Mouse (Mus musculus) CD4-positive helper T cell, adult 2 months (primary cell): ENCODE measurements at regions not wholly inside any gene's neighbourhood (a gene's known extent, or its start where the extent isn't known, plus 50 kb on each side); places are given as distances from the start of the nearest gene placed in this dataset.

ENCODE experiments used
- DNase-seq: peaks from one replicate; pipeline ENCODE4 v3.0.0-alpha.2; 2012; ENCODE audit warnings: low read depth, missing footprints, low spot score

GRCm38 (mm10) chr13:16100253-16100652 lies 88.6 kb downstream of the Inhba start:
- DNase-seq, result no peak

GRCm38 (mm10) chr13:16114837-16115236 lies 103.2 kb downstream of the Inhba start:
- DNase-seq, result no peak

GRCm38 (mm10) chr13:16146686-16147085 lies 135.0 kb downstream of the Inhba start:
- DNase-seq, result no peak

GRCm38 (mm10) chr13:16154926-16155325 lies 143.3 kb downstream of the Inhba start:
- DNase-seq, result no peak

- no peak for DNase-seq
These were observed 153.7 kb downstream of the Inhba start for GRCm38 (mm10) chr13:16165204-16165894.

- DNase-seq, result no peak
These were observed 185.0 kb downstream of the Inhba start for GRCm38 (mm10) chr13:16196692-16197091.

- DNase-seq, result no peak
These were observed 188.4 kb downstream of the Inhba start for GRCm38 (mm10) chr13:16200046-16200445.

GRCm38 (mm10) chr13:16203147-16203546 lies 191.5 kb downstream of the Inhba start:
- DNase-seq, result no peak

GRCm38 (mm10) chr13:16204097-16204496 lies 192.4 kb downstream of the Inhba start:
- no peak for DNase-seq

GRCm38 (mm10) chr13:16211482-16211881 lies 199.8 kb downstream of the Inhba start:
- DNase-seq, result no peak

GRCm38 (mm10) chr13:16219877-16220276 lies 208.2 kb downstream of the Inhba start:
- no peak for DNase-seq

- no peak for DNase-seq
These were observed 211.4 kb downstream of the Inhba start for GRCm38 (mm10) chr13:16222942-16223600.

GRCm38 (mm10) chr13:16261145-16261544 lies 249.5 kb downstream of the Inhba start:
- DNase-seq, result no peak

GRCm38 (mm10) chr13:16279974-16280373 lies 268.3 kb downstream of the Inhba start:
- no peak for DNase-seq

- DNase-seq, result no peak
These were observed 269.1 kb downstream of the Inhba start for GRCm38 (mm10) chr13:16280742-16281141.

- no peak for DNase-seq
These were observed 270.1 kb downstream of the Inhba start for GRCm38 (mm10) chr13:16281777-16282176.

- no peak for DNase-seq
These were observed 270.6 kb downstream of the Inhba start for GRCm38 (mm10) chr13:16282230-16282629.

- DNase-seq, result no peak
These were observed 271.7 kb downstream of the Inhba start for GRCm38 (mm10) chr13:16283336-16283735.

GRCm38 (mm10) chr13:16289633-16290032 lies 278.0 kb downstream of the Inhba start:
- no peak for DNase-seq

- DNase-seq, result no peak
These were observed 279.1 kb downstream of the Inhba start for GRCm38 (mm10) chr13:16290784-16291183.

GRCm38 (mm10) chr13:16291661-16292291 lies 280.1 kb downstream of the Inhba start:
- no peak for DNase-seq

- no peak for DNase-seq
These were observed 288.1 kb downstream of the Inhba start for GRCm38 (mm10) chr13:16299756-16300155.

- no peak for DNase-seq
These were observed 303.0 kb downstream of the Inhba start for GRCm38 (mm10) chr13:16314669-16315068.
